Mouse (Mus musculus) kidney, postnatal 0 days (tissue): ENCODE data around the gene Cd86. TPM values are rescaled to one million over a fixed set of nuclear protein-coding genes. Genes with fewer than 3 reads are reported as not detected.

Experiments used
- ATAC-seq: fragments of 200-750 bp; cut with Nextera tagmentation; replicated peaks from 2 replicates; pipeline ENCODE4 v1.8.0; 2017; ENCODE audit warnings: low read depth, moderate number of reproducible peaks, moderate TSS enrichment, moderate library complexity; ENCODE audit not compliant: low FRiP score
- DNase-seq: peaks from one replicate; pipeline ENCODE4 v3.0.0-alpha.2; 2016; ENCODE audit warnings: low spot score
- H3K27ac ChIP-seq: fragments of 300-500 bp; sonication (generic); 2 replicates; pipeline ENCODE4 v1.5.1; 2014; ENCODE audit warnings: mild to moderate bottlenecking
- H3K27me3 ChIP-seq: fragments of 300-500 bp; sonication (generic); 2 replicates; pipeline ENCODE4 v1.6.1; 2014; ENCODE audit warnings: low read length, mixed read lengths; ENCODE audit not compliant: insufficient read depth
- H3K36me3 ChIP-seq: fragments of 300-500 bp; sonication (generic); 2 replicates; pipeline ENCODE4 v1.6.1; 2014; ENCODE audit warnings: low read length, mixed read lengths; ENCODE audit not compliant: insufficient read depth
- H3K4me1 ChIP-seq: fragments of 300-500 bp; sonication (generic); replicated peaks from 2 replicates; pipeline ENCODE4 v1.6.1; 2014; ENCODE audit warnings: antibody characterized with exemption, low read length, mixed read lengths; ENCODE audit not compliant: insufficient read depth
- H3K4me2 ChIP-seq: fragments of 300-500 bp; sonication (generic); 2 replicates; pipeline ENCODE4 v1.6.1; 2014; ENCODE audit warnings: mild to moderate bottlenecking, low read length, moderate library complexity, mixed read lengths
- H3K4me3 ChIP-seq: fragments of 300-500 bp; sonication (generic); replicated peaks from 2 replicates; pipeline ENCODE4 v1.5.1; 2014; ENCODE audit warnings: low read depth, low read length
- H3K9ac ChIP-seq: fragments of 300-500 bp; sonication (generic); 2 replicates; pipeline ENCODE4 v1.6.1; 2014; ENCODE audit warnings: low read depth, low read length
- H3K9me3 ChIP-seq: fragments of 300-500 bp; sonication (generic); replicated peaks from 2 replicates; pipeline ENCODE4 v1.6.1; 2016; ENCODE audit warnings: low read length, inconsistent platforms, mixed read lengths
- CTCF ChIP-seq: IDR thresholded peaks from 2 replicates; pipeline ENCODE4 v1.5.1; 2016; ENCODE audit warnings: antibody characterized with exemption, low read depth, mild to moderate bottlenecking, moderate library complexity
- WGBS: fragments of 180-500 bp; shearing (Covaris S2); extraction: QIAGEN DNeasy Blood & Tissue Kit; methylation state at CpG from one replicate; pipeline ENCODE4 v1.1.7; 2014; 5-methylcytosine and 5-hydroxymethylcytosine counted together
- polyA plus RNA-seq: library from polyadenylated mRNA; unstranded; fragments of >200 nt; fragmentation: Nextera tagmentation; extraction: Ambion mirVana; gene quantifications from 2 replicates; pipeline ENCODE4 v1.2.1, GENCODE M21; 2015

Gene Cd86
- polyA plus RNA-seq, 1 experiment from 2014 or later: 1.4 TPM

DNA sequence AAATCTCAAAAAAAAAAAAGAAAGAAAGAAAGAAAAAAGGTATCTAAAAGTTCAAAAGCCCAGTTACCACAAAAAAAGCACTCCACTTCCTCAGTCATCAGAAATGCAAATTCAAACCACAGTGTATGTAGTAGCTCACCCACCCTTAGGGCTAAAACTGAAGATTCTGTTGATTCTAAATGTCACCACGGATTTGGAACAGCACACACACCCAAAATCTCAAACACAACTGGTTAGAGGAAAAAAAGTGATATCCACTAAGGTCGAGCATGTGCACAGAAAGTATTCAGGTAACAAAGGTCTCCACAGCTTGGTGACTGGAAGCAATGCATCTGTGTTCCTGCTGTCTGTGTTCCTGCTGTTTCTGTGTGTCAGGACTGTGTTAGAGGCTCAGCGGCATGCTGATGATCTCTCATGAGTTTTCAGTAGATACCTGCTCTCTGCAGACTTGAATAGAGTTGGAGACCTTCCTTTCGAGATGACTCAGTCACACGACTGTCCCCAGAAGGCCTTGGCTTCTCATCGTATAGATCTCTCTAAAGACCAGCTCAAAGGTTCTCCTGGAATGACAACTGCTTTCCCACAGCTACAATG is 18.5 kb upstream of the Cd86 start:
- no peaks in the 10 kb centered on the region for H3K27me3 ChIP-seq
- TF ChIP-seq CTCF: no peak
- 73% methylated on average over 6 of the region's 6 CpGs for WGBS
- ATAC-seq: no peak
- H3K27ac ChIP-seq: no peak overlapping the region
- no peaks in the 10 kb centered on the region for H3K4me1 ChIP-seq
- no peak for DNase-seq
- H3K4me2 ChIP-seq: no peak overlapping the region
- no peak overlapping the region for H3K4me3 ChIP-seq
- H3K9ac ChIP-seq: no peak overlapping the region
- H3K36me3 ChIP-seq: no peaks in the 10 kb centered on the region
- no peaks in the 10 kb centered on the region for H3K9me3 ChIP-seq

DNA sequence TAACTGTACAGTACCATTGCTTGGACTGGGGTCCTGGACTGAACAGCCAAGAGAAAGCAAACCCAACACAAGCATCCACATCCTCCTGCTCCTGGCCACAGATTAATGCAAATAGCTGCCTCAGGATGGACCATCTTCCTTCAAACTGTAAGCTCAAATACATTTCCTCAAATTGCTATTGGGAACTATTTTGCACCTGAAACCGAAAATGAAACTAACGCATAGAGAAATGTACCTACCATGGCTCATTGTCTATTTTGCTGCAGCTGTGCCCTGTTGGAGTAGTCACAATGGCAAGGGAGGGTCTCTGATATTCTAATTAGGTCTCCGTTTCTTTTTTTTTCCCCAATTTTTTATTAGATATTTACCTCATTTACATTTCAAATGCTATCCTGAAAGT is 15.9 kb upstream of the Cd86 start:
- H3K4me2 ChIP-seq: no peak overlapping the region
- H3K9ac ChIP-seq: no peak overlapping the region
- no peak for TF ChIP-seq CTCF
- H3K27me3 ChIP-seq: no peaks in the 10 kb centered on the region
- no peak overlapping the region for H3K4me3 ChIP-seq
- no peak overlapping the region for H3K27ac ChIP-seq
- DNase-seq (no peak), ATAC-seq (no peak)
- H3K4me1 ChIP-seq: no peaks in the 10 kb centered on the region
- no peaks in the 10 kb centered on the region for H3K9me3 ChIP-seq
- H3K36me3 ChIP-seq: no peaks in the 10 kb centered on the region
- WGBS: 91% methylated on average over 3 of the region's 3 CpGs

DNA sequence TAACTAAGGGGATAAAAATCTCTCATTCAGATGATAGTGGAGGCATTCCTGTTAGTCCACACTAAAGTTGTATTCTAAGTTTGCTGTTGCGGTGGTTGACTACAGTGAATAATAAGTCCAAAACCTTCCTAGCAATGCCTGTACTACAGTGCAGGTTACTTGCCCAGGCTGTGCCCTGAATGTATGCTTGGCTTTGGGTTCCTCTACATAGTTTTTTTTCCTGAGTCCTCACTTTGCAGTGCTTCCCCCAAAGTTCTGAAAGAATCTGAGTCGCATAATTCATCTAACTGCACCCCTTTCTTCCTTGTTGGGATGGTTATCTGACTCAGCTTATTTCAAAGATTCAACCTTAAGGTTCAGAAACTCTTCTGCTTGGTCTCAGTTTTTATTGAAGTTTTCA is 10.0 kb upstream of the Cd86 start:
- H3K4me3 ChIP-seq: no peak overlapping the region
- DNase-seq (no peak), ATAC-seq (no peak)
- no peak overlapping the region for H3K9ac ChIP-seq
- no peak for TF ChIP-seq CTCF
- no peaks in the 10 kb centered on the region for H3K9me3 ChIP-seq
- H3K27me3 ChIP-seq: no peaks in the 10 kb centered on the region
- H3K27ac ChIP-seq: no peak overlapping the region
- H3K36me3 ChIP-seq: no peaks in the 10 kb centered on the region
- no peaks in the 10 kb centered on the region for H3K4me1 ChIP-seq
- WGBS: 98% methylated on average over 2 of the region's 2 CpGs
- no peak overlapping the region for H3K4me2 ChIP-seq

DNA sequence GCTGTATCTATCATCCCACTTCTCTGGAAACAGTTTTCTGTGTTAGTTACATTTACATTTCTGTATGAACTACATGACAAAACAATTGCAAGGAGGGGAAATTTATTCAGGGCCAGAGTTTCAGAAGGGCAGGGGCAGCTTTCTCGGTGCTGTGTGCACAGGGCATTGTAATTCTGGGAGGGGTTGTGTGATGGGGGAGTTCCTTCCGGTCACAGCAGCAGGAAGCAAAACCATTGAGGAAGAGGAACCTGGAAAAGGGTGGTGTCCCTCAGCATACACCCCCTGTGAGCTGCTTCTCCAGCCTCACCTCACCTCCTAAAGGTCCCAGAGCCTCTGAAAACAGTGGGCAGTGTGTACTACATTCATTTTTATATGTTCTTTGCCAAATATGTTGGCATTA is 9.4 kb upstream of the Cd86 start:
- no peak overlapping the region for H3K27ac ChIP-seq
- TF ChIP-seq CTCF: no peak

DNA sequence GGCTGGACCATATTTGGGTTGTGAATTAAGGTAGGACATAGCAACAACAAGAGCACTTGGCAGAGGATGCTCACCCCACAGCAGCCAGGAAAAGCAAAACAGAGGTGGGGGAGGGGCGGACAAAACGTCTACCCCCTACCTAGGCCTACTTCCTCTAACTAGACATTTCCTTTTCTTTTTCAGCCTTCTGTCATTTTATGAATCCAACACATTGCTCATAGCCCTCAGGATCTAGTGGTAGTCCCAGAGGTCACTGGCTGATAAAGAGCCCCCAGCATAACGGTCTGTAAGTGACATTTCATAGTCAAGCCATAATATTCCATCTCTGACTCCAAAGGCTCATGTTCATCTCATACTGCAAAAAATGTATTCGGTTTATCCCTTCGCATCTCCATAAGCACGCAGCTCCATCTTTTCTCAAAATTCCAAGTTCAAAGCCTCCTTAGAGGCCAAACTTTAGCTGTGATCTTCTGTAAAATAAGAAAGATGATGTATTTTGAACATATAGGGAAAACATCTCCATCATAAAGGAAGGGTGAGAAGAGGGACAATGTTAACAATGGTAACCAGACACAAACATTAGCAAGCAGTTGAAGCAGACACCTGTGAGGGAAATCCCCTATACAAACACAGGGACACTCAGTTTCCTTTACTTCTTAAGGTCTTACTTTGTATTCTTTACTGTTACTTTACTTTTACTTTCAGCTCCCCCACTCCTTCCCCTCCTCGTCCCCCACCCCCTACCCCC is 8.8 kb upstream of the Cd86 start:
- Histone ChIP-seq H3K4me1 (no peaks in the 10 kb centered on the region), H3K9me3 (no peaks in the 10 kb centered on the region), H3K4me3 (no peak overlapping the region), H3K4me2 (no peak overlapping the region), H3K36me3 (no peaks in the 10 kb centered on the region), H3K9ac (no peak overlapping the region), H3K27ac (no peak overlapping the region), H3K27me3 (no peaks in the 10 kb centered on the region)
- DNase-seq: no peak
- no peak for ATAC-seq
- WGBS: 69% methylated on average over 7 of the region's 7 CpGs
- TF ChIP-seq CTCF: no peak

More for the DNA sequence above, 9.4 kb upstream of the Cd86 start:
- Histone ChIP-seq H3K36me3 (no peaks in the 10 kb centered on the region), H3K4me3 (no peak overlapping the region), H3K9ac (no peak overlapping the region), H3K27me3 (no peaks in the 10 kb centered on the region), H3K4me2 (no peak overlapping the region), H3K9me3 (no peaks in the 10 kb centered on the region), H3K4me1 (no peaks in the 10 kb centered on the region)
- DNase-seq (no peak), ATAC-seq (no peak)
- 25% methylated on average over 2 of the region's 2 CpGs for WGBS

DNA sequence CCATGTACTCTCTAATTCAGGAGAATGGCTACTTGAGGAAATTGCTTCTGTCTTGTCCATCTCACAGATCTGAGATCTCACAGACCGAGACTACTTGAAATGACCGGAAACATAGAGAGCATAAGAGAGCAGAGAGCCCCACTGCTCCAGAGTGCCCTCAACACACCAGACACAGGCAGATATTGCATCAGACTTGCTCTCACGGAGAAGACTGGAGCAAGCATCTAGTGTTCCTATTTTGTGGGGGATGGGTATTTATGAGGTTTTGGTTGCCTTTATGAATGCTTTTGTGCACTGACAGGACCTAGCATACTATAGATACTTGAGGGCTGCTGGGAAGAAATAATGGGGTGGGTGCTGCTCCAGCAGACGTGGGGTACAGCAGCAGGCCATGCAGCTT is 7.3 kb upstream of the Cd86 start:
- no peak for DNase-seq
- H3K9ac ChIP-seq: no peak overlapping the region
- TF ChIP-seq CTCF: no peak
- WGBS: 81% methylated on average over 4 of the region's 4 CpGs
- no peak overlapping the region for H3K4me3 ChIP-seq
- no peaks in the 10 kb centered on the region for H3K36me3 ChIP-seq
- no peak for ATAC-seq
- no peaks in the 10 kb centered on the region for H3K27me3 ChIP-seq
- no peak overlapping the region for H3K4me2 ChIP-seq
- no peaks in the 10 kb centered on the region for H3K9me3 ChIP-seq
- H3K27ac ChIP-seq: no peak overlapping the region
- H3K4me1 ChIP-seq: no peaks in the 10 kb centered on the region

DNA sequence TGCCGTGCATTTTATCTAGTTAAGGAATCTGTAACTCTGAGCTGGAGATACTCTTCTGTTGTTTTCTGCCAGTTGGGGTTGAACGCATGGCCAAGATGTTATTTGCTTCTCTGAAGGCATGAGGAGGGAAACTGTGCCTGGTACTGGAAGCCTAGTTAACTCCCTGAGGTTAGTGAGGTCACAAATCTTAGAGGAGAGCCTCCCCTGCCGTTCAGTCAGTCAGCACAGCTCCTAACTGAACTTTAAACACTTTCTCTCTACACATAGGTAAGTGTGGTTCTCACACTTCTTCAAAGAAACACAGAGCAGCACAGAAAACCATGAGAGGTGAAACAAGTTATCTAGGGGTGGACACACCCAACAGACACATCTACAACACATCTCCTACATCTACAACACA is 4.7 kb upstream of the Cd86 start:
- WGBS: 77% methylated on average over 3 of the region's 3 CpGs
- DNase-seq: no peak
- no peak for ATAC-seq
- no peaks in the 10 kb centered on the region for H3K36me3 ChIP-seq
- H3K4me3 ChIP-seq: no peak overlapping the region
- H3K27me3 ChIP-seq: no peaks in the 10 kb centered on the region
- no peak overlapping the region for H3K27ac ChIP-seq
- H3K4me1 ChIP-seq: no peaks in the 10 kb centered on the region
- H3K4me2 ChIP-seq: no peak overlapping the region
- H3K9ac ChIP-seq: no peak overlapping the region
- no peak for TF ChIP-seq CTCF
- no peaks in the 10 kb centered on the region for H3K9me3 ChIP-seq
